Mouse (Mus musculus): ENCODE data around the gene Erf. TPM values are rescaled to one million over a fixed set of nuclear protein-coding genes. Genes with fewer than 3 reads are reported as not detected.

The Erf gene
- total and polyA plus RNA-seq, 2 experiments from 2014 or later: 3.7 to 11.8 TPM

GRCm38 (mm10) chr7:25285511-25286238 is 35.1 kb upstream of the Erf start:
- DNase-seq (no peak), ATAC-seq (no peak)
- H3K9ac ChIP-seq: no peak overlapping the region
- no peak overlapping the region for H3K4me2 ChIP-seq (ENCODE audit: low read depth)
- peaks cover 24% of the 10 kb centered on the region for H3K4me1 ChIP-seq (ENCODE audit: insufficient read depth)
- no peaks in the 10 kb centered on the region for H3K27me3 ChIP-seq (ENCODE audit: insufficient read depth, low read length)
- peaks cover 61% of the 10 kb centered on the region for H3K36me3 ChIP-seq (ENCODE audit: insufficient read depth)
- no peak overlapping the region for H3K4me3 ChIP-seq (ENCODE audit: low read depth, low read length)
- H3K27ac ChIP-seq (ENCODE audit: low read depth, low read length): no peak overlapping the region
- no peaks in the 10 kb centered on the region for H3K9me3 ChIP-seq (ENCODE audit: low read length)
- WGBS: 77% methylated on average over 20 of the region's 20 CpGs
- TF ChIP-seq CTCF (IDR thresholded peaks at IDR 0.05; ENCODE audit: low read depth): no peak

GRCm38 (mm10) chr7:25284766-25285165 is 34.2 kb upstream of the Erf start:
- DNase-seq: no peak
- H3K4me3 ChIP-seq (ENCODE audit: low read depth, low read length): no peak overlapping the region
- H3K27ac ChIP-seq (ENCODE audit: low read depth, low read length): no peak overlapping the region
- H3K9ac ChIP-seq: no peak overlapping the region
- no peak for TF ChIP-seq CTCF (IDR thresholded peaks at IDR 0.05; ENCODE audit: low read depth)
- H3K4me2 ChIP-seq (ENCODE audit: low read depth): peak overlapping the region; percentile 94
- no peak for ATAC-seq
- peaks cover 51% of the 10 kb centered on the region for H3K36me3 ChIP-seq (ENCODE audit: insufficient read depth)
- no peaks in the 10 kb centered on the region for H3K27me3 ChIP-seq (ENCODE audit: insufficient read depth, low read length)
- H3K9me3 ChIP-seq (ENCODE audit: low read length): no peaks in the 10 kb centered on the region
- H3K4me1 ChIP-seq (ENCODE audit: insufficient read depth): peaks cover 33% of the 10 kb centered on the region
- 45% methylated on average over 5 of the region's 5 CpGs for WGBS

GRCm38 (mm10) chr7:25284171-25284570 is 33.6 kb upstream of the Erf start:
- peak overlapping the region; percentile 72; the same call in 1 of the 2 replicates for H3K9ac ChIP-seq
- peak overlapping the region; percentile 77; the same call in 1 of the 2 replicates for H3K4me3 ChIP-seq (ENCODE audit: low read depth, low read length)
- H3K36me3 ChIP-seq (ENCODE audit: insufficient read depth): peaks cover 45% of the 10 kb centered on the region
- no peaks in the 10 kb centered on the region for H3K27me3 ChIP-seq (ENCODE audit: insufficient read depth, low read length)
- no peak for DNase-seq
- no peaks in the 10 kb centered on the region for H3K9me3 ChIP-seq (ENCODE audit: low read length)
- peak overlapping the region; percentile 94 for H3K4me2 ChIP-seq (ENCODE audit: low read depth)
- no peak for ATAC-seq
- no peak for TF ChIP-seq CTCF (IDR thresholded peaks at IDR 0.05; ENCODE audit: low read depth)
- no peak overlapping the region for H3K27ac ChIP-seq (ENCODE audit: low read depth, low read length)
- peaks cover 33% of the 10 kb centered on the region for H3K4me1 ChIP-seq (ENCODE audit: insufficient read depth)
- WGBS: 57% methylated on average over 2 of the region's 2 CpGs

GRCm38 (mm10) chr7:25283637-25284036 is 33.1 kb upstream of the Erf start:
- Histone ChIP-seq H3K27me3 (ENCODE audit: insufficient read depth, low read length) (no peaks in the 10 kb centered on the region), H3K9ac (peak overlapping the region; percentile 72), H3K4me1 (ENCODE audit: insufficient read depth) (peaks cover 33% of the 10 kb centered on the region), H3K9me3 (ENCODE audit: low read length) (no peaks in the 10 kb centered on the region), H3K36me3 (ENCODE audit: insufficient read depth) (peaks cover 40% of the 10 kb centered on the region), H3K4me3 (ENCODE audit: low read depth, low read length) (peak overlapping the region; percentile 77), H3K4me2 (ENCODE audit: low read depth) (peak overlapping the region; percentile 94), H3K27ac (ENCODE audit: low read depth, low read length) (peak overlapping the region; percentile 99)
- ATAC-seq: no peak
- no peak for TF ChIP-seq CTCF (IDR thresholded peaks at IDR 0.05; ENCODE audit: low read depth)
- WGBS: 18% methylated on average over 5 of the region's 5 CpGs
- no peak for DNase-seq

GRCm38 (mm10) chr7:25282731-25283211 is 32.2 kb upstream of the Erf start:
- Histone ChIP-seq H3K9me3 (ENCODE audit: low read length) (no peaks in the 10 kb centered on the region), H3K27ac (ENCODE audit: low read depth, low read length) (peak overlapping the region; percentile 99), H3K36me3 (ENCODE audit: insufficient read depth) (peaks cover 31% of the 10 kb centered on the region), H3K4me2 (ENCODE audit: low read depth) (peak overlapping the region; percentile 94), H3K4me1 (ENCODE audit: insufficient read depth) (peaks cover 35% of the 10 kb centered on the region), H3K4me3 (ENCODE audit: low read depth, low read length) (peak overlapping the region; percentile 77), H3K27me3 (ENCODE audit: insufficient read depth, low read length) (no peaks in the 10 kb centered on the region), H3K9ac (peak overlapping the region; percentile 72)
- DNase-seq (peak; percentile 69), ATAC-seq (no peak)
- 0 out of 2 replicates have a peak, but pooled peaks have one; percentile 18 for TF ChIP-seq CTCF (IDR thresholded peaks at IDR 0.05; ENCODE audit: low read depth)
- WGBS: 2% methylated on average over 29 of the region's 36 CpGs

GRCm38 (mm10) chr7:25281734-25282601 is 31.4 kb upstream of the Erf start:
- Histone ChIP-seq H3K9ac (peak overlapping the region; percentile 72), H3K27me3 (ENCODE audit: insufficient read depth, low read length) (no peaks in the 10 kb centered on the region), H3K4me3 (ENCODE audit: low read depth, low read length) (peak overlapping the region; percentile 77), H3K4me2 (ENCODE audit: low read depth) (peak overlapping the region; percentile 94), H3K4me1 (ENCODE audit: insufficient read depth) (peaks cover 40% of the 10 kb centered on the region), H3K36me3 (ENCODE audit: insufficient read depth) (peaks cover 23% of the 10 kb centered on the region), H3K27ac (ENCODE audit: low read depth, low read length) (peak overlapping the region; percentile 99), H3K9me3 (ENCODE audit: low read length) (no peaks in the 10 kb centered on the region)
- WGBS: 1% methylated on average over 73 of the region's 108 CpGs
- ATAC-seq: peak; percentile 74
- no peak; the same call in 1 of the 2 replicates for TF ChIP-seq CTCF (IDR thresholded peaks at IDR 0.05; ENCODE audit: low read depth)
- DNase-seq: peak; percentile 98
